Mouse (Mus musculus) 416B (cell line): ENCODE results near the gene Emp3.

Source experiments
- DNase-seq: peaks from one replicate; pipeline ENCODE4 v3.0.0; 2011; ENCODE audit warnings: low read depth

Emp3 gene

GRCm38 (mm10) chr7:45921242-45921621, at the start of gene Emp3:
Emp3 (minus strand) TSS chr7:45921404.
- peak; percentile 94 for DNase-seq

- DNase-seq, result no peak
These were observed 35.4 kb upstream of the Emp3 start for GRCm38 (mm10) chr7:45956611-45957010.

- DNase-seq, result no peak
These were observed 27.9 kb upstream of the Emp3 start for GRCm38 (mm10) chr7:45949061-45949460.

- peak; percentile 38 for DNase-seq
These were observed 22.1 kb upstream of the Emp3 start for GRCm38 (mm10) chr7:45943280-45943679.

DNA sequence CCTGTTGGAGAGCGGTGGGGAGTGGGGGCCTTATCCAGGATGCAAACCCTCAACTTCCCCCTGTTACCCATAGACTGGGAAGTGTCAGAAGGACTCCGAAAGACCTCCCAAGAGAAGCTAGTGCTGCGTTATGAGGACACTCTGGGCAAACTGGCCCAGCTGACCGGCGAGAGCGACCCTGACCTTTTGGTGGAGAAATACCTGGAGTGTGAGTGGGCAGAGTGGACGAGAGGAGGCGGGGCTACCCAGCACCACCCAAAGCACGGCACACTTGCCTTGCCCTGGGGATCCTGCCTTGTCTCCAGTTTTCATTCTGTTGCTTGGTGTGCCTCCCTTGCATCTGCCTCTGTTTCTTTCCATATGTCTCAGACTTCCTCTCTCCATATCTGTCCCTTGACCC, 20.8 kb upstream of the Emp3 start:
- DNase-seq, result no peak

DNA sequence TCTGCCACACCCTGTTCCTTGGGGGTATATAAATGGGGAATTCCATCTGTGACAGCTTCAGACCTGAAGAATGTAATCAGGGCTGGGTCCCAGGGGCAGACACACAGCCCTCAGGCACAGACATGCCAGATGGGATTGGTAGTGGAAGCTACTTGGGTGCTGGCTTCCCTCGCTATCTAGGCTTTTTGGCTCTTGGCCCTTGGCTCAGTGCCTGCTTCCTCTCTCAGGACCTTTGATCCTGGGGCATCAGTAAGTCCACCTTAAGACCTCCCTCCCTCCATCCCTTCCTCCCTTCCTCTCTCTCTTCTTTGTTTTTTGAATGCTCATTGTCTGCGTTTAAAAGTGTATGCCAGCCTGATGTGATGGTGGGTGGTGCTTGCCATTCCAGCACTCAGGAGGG, 18.6 kb upstream of the Emp3 start:
- no peak for DNase-seq

- peak; percentile 78 for DNase-seq
These were observed 13.9 kb upstream of the Emp3 start for GRCm38 (mm10) chr7:45935114-45935513.

GRCm38 (mm10) chr7:45933766-45934165, 12.6 kb upstream of the Emp3 start:
- DNase-seq, result peak; percentile 23

GRCm38 (mm10) chr7:45929688-45930087, 8.5 kb upstream of the Emp3 start:
- no peak for DNase-seq

DNA sequence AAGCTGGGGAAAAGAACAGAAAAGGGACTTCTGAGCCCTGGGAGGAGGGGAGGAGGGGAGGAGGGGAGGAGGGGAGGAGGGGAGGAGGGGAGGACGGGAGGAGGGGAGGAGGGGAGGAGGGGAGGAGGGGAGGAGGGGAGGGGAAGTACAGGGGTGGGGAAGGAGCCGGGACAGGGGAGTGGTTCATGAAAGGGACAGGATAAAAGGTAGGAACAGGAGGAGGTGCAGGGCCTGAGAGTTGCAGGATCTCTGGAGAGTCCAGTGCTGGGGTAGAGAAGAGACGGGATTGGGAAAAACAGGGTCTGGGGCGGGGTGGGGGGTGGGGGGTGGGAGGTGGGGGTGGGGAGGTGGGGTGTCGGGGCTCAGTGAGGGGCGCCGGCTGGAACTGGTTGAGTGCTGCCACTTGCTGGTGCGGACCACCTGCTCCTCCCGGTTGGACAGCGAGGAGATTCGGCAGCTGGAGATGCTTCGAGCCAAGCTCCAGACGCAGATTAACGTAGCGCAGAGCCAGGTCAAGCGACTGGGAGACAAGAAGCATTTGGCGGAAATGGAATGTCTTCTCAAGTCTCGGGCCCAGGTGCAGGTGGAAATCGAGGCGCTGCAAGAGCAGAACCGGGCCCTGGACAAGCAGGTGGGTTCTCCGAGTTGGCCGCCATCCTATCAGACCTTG, 7.6 kb upstream of the Emp3 start:
- no peak for DNase-seq

- peak; percentile 79 for DNase-seq
These were observed 3.2 kb upstream of the Emp3 start for GRCm38 (mm10) chr7:45924429-45924816.

DNA sequence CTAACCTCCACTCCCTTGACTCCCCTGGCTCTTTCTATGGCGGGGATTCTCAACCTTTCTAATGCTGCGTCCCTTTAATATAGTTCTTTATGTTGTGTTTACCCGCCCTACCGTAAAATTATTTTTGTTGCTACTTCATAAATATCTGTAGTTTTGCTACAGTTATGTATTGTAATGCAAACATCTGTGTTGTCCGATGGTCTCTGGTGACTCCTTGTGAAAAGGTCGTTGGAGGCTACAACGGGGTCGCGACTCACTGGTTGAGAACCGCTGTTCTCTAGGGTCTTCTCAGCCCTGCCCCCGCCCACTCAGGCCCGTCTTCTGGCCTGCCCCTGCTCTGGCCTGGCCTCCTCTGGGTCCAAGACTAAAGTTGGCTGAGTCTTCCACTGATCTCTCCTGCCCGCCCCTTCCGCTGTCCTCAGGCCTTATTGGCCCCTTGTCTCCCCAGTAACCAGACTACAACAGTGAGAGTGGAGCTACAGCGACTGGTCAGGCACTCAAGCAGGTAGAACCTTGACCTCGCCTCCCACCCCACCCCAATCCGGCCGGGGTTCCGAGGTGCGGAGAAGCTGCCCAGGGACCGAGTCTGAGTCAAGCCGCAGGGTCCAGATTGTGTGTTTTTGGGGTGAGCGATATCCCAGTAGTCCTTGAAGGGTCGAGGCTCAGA, 2.7 kb upstream of the Emp3 start, which contains the start of gene Ccdc114:
Ccdc114 (plus strand) TSS at position 311 of the 667 bp plus-strand sequence.
- peak; percentile 94 for DNase-seq

DNA sequence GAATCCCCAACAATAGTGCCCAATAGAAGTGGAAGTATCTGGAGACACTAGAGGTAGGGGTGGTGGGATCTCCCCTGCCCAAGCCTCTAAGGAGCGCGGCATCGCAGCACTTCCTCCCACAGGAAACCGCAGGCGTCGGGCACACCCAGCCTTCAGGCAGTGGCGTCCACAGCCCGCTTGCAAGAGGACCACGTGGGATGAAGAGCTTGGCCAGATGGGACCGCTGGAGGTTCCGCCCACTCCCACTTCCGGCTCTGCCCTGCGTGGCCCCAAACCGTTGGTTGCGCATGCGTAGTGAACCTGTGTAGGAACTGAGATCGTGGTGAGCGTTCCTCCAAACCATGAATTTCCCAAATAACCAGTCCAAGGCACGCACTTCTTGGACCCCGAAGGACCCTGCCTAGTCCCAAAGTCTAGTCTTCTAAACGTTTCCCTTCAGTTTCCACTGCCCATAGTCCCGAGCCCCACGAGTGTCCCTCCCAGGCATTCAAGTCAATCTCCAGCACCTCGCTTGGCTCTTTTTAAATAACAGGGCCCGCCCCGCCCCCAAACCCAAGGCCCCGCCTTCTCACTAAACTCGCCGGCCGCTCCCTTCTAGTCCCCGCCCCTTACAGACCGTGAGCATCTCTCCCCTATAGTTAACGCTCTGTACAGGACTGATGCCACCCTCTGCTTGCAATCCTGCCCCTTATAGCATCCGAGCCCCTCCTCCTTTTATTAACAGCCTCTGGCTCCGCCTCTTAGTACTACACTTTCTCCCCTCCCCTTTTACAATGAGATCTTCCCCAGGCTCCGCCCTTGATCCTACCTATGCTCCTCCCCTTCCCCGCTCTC, 1.9 kb upstream of the Emp3 start:
- DNase-seq, result peak; percentile 100

DNA sequence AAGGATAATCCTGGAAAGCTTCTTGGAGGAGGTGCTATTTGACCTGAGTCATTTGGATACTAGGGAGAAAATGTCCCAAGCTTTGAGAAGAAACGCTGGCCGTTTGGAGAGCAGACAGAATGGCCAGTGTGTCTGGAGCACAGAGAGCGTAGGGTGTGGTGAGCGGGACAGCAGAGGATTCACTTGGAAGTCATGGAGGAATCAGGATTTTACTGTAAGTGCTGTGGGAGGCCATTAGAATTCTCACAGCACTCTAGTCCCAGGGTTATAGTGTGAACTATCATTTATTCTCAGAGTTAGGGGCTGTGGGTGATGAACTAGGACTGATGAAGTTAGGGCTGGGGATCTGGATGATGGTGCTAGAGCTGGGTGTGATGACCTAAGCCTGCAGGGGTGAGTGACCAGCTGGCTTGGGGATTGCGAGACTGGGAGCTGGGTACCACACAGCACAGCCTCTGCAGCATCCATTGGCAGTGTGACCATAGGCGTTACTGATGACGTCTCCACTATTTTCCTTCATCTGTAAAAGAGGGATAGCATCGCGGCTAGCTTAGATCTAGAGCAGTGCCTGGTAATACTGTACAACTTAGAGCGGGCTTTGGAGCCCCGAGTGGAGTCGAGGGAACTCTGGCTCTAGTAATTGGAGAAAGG, 871 bp upstream of the Emp3 start:
- DNase-seq, result peak; percentile 66

- DNase-seq, result peak; percentile 83
These were observed 492 bp downstream of the Emp3 start for GRCm38 (mm10) chr7:45920583-45921241.

DNA sequence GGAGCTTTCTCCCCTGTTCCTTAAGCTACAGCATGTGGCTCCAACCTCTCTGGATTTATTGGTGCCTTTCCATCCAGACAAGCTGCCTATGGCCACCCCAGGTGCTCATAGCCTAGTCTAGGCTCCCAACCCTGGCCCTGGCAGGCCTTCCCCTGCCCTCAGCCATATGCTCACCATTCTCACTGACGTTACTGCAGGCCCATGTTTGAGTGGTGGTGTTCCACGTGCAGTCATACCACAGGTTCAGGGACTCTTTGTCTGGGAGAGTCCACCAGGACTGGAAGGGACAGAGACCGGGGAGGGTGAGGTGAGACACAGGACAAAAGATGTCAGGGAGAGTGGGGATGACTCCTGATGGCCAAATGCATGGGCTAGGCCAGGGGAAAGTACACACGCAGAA, 1.4 kb downstream of the Emp3 start:
- no peak for DNase-seq

- peak; percentile 24 for DNase-seq
These were observed 2.0 kb downstream of the Emp3 start for GRCm38 (mm10) chr7:45919083-45919671.

DNA sequence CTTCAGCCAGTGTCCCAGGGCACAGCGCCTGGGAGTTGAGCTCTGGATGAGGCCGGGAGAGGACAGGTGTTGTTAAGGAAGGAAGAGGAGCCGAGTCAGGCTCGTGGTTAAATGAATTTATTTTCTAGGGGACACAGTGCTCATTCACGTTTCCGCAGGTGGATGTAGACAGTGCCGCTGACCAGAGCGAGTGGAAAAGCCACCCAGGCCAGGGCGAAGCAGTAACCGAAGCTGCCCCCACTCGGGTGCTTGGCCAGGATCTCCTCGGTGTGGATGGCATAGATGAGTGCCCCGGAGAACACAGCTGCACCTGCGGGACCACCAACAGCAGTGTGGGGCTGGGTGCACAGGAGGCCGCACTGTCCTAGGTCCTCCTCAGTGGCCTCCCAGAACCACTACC, 3.3 kb downstream of the Emp3 start:
- DNase-seq, result no peak

DNA sequence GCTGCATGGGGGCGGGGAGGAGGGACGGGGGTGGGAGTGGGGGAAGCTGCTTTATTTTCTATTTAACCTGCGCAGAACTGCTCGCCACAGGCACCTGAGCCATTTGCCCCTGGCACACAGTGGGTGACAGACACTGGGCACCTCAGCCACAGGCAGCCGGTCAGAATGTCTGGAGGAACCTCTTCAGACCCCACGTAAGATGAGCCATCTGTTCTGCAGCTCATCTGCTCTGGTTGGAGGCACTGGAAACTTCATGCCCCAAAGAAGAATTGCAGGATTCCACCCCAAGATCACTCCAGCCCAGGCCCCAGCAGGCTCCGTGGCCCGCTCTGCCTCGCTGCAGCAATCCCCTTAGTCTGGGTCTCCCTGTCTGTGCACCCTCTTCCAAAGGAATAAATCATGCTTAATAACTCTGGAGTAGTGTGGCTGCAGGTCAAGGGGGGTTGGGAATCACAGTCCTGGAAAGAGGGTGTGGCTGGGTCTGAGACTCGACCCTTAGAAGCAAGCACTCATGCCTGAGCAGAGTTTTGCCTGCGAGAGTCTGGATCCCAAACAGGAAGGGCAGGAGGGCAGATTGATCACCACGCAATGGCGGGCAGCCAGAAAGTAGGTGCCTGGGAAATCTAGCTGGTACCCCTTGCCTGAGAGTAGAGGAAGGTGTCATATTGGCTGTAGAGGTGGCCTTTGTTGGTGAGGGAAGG, 4.0 kb downstream of the Emp3 start:
- peak; percentile 22 for DNase-seq

DNA sequence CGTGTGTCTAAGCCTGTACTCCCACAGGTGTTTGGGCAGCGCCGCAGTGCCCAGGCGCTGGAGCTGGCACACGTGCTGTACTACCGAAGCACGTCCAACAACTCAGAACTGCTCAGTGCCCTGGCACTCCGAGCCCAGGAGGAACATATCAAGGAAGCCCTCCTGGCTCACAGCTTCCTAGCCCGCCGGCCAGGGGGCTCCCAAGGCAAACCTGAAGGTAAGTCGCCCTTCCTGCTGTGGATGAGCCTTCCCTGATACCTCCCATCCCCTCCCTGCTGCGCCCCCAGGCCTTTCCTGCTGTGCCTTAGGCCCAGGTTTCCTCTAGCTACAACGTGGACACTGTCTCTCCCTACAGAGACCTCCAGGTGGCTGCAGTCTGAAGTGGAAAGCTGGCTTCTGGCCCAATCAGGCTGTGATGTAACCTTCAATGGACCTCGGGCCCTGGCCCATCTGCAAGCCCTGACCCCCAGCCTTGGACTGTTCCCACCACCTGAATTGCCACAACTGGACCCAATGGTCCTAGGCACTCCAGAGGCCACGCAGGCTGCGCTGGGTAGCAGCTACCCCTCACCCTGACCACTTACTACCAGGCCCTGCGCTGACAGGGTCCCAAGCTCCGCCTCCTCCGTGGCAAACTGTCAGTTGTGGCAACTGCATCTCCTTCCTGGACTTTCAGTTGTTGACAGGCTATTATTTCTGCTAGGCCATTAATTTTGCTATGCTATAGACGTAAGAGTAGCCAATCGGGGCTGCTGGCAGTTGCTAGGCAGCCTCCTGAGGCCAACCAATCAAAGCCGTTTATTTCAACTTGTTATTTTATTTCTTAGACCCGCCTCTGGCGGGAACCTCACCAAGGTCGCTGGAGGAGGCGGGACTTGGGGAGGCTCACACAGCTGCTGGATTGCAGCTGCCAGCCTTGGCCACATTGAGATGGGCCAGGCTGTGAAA, 4.9 kb downstream of the Emp3 start:
- peak; percentile 98 for DNase-seq
